Mouse (Mus musculus) right cerebral cortex, adult 18-20 months (tissue): ENCODE results near the gene Cd72.

Source experiments
- DNase-seq: peaks from one replicate; pipeline ENCODE4 v3.0.0; 2022; ENCODE audit warnings: mixed read lengths

Cd72 gene

DNA sequence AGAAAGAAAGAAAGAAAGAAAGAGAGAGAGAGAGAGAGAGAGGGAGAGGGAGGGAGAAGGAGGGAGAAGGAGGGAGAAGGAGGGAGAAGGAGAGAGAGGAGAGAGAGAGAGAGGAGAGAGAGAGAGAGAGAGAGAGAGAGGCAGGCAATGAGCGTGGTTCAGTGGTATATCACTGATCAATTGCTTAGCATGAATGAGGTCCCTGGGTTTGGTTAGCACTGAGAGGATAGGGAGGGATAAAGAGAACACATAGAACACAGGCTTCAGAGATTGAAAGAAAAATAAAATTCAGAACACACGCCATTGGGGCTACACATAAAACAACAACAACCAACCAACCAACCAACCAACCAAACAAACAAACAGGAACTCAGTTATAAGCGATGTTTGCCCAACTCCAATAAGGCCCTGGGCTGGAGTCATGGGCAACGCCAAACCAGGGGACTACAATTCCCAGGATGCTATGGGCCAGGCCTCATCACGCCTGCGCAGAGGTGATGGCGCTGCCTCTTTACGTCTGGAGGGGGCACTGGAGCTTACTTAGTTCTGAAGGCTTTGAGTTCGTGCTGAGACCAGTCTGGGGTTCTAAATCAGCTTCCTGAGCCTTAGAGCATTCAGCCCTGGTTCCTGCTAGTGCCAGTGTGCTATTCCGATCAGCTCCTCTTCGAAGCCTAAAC, 23.6 kb upstream of the Cd72 start:
- DNase-seq, result peak; percentile 90

DNA sequence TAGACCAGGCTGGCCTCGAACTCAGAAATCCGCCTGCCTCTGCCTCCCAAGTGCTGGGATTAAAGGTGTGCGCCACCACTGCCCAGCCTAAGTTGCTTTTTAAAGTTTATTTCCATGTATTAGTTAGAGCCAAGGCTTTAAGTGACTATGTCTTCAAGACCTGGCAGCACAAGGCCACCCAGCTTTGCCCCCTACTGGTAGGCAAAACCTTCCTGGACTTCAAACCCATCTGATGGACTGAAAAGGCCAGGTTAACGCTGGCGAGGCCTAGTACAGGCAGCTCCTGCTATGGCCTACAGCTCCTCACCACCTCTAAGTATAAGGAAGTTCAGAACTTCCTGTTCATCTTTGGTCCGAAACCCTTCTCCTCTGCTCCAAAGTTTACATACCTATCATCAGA, 22.2 kb upstream of the Cd72 start:
- no peak for DNase-seq

DNA sequence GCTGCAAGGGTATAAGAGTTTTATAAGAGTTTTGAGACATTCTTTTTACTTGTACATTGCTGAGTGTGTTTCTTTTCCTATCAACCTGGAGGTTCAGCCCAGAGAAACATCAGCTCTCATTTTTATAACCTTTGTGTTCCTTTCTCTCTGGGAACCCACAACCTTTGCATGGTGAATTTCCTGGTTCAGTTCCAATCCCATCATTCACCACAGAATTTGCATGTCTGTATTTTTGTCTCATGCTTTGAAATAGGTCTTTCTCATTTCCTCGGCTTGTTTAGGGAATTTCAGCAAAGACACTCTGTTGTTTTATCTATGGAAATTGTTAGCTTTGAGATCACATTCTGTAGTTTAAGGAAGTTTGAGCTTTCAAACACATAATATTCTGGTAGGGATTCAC, 19.2 kb upstream of the Cd72 start:
- DNase-seq, result no peak

DNA sequence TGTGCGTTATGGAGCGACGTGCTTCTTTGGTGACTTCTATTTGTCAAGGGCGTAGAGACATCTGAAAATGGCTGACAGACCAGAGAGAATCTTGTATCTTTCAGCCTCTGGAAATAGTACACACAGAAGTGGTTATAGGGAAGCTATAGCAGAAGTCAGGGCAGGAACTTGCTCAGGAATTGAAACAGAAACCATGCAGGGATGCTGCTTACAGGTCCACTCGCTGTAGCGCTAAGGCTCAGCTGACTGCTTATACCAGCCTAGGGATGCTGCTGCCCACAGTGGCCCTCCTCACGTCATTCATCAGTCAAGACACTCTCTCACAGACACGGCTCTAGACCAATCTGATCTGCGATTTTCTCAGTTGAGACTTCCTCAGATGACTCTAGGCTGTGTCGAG, 15.9 kb upstream of the Cd72 start:
- DNase-seq, result no peak

DNA sequence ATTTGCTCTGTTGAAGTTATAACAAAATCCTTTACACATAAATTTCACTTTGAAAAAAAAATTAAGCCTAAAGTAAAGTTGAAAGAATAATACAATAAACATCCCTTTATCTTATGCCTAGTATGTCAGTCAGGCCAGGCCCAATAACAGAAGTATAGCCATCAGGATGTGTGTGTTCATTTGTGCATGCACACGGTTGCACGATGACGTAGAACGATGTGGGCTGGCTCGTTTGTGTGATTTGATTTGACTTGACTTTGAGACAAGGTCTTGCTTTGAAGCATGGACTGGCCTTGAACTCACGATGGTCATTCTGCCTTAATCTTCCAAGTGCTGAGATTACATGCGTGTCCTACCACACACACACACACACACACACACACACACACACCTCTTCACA, 12.4 kb upstream of the Cd72 start:
- DNase-seq, result no peak

DNA sequence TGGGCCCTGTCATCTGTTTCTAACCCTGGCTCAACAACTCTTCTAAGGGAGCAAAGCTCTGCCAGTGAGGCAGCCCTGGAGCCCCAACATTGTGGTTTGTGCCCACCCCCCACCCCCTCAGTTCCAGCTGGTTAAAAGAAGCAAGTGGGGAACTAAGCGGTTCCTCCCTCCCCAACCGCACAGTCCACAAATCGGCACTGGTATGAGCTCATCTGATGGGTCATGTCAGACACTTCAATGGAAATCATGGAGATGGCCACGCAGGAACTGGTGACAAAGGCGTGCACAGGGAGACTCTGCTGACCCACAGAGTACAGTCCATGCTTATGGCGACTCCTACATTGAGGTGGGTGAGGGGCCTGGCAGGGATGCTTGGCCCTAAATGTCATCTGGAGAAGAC, 11.5 kb upstream of the Cd72 start:
- no peak for DNase-seq

DNA sequence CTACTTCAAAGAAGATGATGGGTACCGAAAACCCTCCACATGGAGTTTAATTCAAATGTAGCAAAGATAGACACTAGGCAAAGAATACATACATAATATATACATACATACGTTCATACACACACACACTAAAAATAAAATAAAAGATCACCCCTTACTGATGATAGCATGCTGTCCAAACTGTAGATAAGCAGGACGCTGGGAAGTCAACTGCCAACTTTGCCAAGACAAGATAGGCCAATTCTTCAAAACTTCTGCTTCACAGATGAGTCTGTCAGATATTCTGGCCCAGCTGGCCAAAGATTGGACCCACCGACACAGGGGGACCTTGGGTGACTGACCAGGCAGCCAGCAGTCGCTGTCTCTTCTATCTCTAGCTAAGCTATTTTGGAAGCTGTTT, 8.7 kb upstream of the Cd72 start:
- DNase-seq, result no peak

DNA sequence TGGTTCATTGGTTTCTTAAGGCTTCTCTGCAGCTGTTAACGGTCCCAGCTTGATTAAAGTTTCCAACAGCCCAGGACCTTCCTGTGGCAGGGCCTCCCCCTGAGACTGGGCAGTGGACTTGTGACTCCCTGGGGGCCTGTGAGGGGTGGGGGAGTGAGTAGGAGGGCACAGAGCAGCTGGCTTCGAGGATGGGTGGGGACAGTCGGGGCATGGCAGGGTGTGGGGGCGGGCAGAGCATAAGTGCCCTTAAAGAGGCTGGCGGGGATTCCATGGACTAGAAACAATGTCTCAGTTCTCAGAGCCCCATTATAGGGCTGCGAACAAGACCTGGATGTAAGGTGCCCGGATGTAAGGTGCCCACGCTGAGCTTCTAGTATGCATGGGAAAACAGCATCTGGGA, 2.7 kb upstream of the Cd72 start:
- no peak for DNase-seq

DNA sequence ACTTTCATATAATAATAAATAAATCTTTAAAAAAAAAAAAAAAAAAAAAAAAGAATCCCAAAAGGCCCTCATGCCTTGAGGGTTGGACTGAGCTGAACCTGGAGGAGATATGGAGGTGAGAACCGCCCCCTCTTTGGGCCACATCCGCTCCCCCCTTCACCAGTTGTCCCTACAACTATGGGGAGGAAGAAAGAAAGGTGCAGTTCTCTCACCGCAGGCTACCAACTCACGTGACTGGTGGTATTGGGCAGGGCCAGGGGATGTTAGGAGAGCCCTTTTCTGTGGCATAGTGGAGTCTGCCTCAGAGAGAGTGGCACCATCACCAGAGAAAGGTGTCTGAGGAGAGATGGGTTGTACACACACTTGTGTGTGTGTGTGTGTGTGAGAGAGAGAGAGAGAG, 2.0 kb upstream of the Cd72 start:
- DNase-seq, result no peak

DNA sequence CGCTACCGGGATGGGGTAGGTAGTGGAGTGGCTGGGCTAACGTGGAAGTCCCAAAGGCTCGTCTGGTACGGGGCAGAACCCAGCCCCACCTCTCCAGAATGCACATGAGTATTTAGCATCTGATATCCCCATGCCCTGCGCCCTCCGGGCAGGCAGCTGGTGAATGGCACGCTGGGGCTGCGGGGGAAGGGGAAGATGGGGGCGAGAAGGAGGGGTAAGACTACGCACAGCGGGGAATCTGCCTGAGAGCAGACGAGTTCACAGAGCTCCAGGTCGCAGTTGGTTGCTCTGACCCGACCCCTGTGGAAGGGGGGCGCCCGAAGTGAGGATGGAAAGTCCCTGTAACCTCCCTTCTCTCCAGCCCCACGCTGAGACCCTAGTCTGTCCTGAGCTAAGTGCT, 1.0 kb downstream of the Cd72 start:
- no peak for DNase-seq

DNA sequence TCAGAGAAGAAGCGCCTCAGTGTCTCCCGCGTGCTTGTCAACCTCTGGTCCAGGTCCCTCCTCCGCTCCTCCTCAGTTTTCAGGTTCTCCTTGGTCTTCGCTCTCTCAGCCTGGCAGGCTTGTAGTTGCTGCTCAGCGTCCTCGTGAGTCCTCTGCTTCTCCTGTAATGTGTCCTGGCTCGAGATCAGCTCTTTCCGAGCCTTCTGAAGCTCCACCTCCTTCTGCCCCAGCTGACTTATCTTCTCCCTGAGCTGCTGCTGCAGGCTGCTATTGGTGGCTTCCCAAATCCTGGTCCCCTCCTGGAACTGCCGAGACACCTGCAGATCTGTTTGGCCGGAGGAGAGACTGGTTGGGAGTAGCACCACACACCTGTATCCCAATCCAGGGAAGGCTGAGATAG, 2.1 kb downstream of the Cd72 start:
- DNase-seq, result no peak

DNA sequence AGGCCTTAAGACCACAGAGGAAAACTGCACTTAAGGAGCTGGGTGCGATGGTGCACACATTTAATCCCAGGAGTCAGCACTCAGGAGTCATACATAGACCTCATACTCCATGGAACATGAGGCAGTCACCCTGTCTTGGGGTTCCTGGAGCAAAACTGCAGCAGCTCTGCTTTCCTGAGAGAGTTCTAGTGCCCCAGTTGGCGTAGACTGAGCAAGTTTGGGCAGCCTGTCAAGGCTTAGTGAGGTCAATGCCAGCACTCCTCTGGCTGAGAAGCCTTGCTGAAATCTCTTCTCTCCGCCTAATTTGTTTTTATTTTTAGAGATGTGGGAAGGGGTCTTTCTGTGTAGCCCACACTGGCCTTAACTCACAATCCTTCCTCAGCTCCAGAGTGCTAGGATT, 5.9 kb downstream of the Cd72 start:
- no peak for DNase-seq

DNA sequence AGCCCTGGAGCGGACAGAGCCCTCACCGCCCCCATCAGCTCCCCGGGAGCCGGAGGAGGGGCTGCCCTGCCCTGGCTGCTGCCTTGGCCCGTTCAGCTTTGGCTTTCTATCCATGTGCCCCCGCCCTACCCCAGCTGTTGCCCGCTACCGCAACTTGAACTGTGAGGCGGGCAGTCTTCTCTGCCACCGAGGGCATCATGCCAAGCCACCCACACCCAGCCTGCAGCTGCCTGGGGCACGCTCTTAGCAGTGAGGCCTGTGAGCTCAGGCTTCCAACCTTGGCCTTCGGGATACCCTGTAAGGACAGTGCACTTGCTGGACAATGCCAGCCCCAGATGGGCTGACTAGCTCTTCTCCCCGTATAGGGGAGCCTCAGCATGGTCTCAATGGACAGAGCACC, 7.2 kb downstream of the Cd72 start:
- no peak for DNase-seq

DNA sequence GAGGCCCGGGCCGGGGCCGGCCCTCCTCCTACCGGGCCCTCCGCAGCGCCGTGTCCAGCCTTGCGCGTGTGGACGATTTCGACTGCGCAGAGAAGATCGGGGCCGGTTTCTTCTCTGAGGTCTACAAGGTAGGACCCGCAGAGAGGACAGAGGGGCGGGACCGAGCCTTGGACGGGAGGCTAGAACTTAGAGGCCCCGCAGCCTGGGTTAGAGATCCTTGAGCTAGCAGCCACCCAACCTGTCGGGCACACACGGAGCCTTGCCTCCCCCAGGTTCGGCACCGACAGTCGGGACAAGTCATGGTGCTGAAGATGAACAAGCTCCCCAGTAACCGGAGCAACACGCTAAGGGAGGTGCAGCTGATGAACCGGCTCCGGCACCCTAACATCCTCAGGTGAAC, 10.9 kb downstream of the Cd72 start:
- no peak for DNase-seq

DNA sequence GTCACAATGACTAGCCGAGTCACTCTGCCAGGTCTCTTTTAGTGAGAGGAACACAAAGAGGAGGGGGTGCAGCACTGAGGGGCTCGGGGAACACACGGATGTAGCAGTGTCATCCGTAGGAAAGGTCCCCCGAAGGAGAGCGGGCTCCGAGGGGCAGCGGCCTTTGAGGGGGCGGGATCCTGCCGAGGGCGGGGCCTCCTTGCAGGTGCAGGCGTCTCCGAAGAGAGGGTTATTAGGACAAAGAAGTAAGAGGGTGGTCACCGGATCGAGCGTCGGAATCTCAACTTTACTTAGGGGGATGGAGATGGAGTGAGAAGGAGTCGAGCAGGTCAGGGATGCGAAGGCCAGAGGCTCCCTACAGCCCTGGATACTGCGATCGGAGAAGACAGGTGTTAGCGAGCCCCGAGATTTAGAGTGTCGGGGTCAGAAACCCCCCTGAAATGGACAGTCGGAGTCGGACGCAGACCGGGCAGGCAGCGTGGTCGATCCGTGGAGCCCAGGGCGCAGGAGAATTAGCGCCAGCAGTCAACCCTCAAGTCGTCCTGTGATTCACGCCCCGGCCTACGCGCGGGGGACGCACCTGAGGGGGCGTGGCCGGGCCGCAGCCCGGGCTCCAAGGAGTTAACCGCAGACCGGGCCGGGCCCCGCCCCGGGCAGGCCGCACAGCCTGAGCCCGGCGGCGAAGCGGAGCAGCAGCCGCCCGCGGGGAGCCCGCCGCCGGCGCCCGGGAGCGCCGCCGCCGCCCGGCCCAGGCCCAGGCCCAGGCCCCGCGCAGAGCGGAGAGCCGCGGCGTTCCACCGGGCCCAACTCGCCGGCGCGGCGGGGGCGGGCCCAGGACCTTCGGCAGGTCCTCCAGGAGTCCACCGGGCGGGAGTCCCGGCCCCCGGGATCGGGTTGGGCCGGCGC, 11.7 kb downstream of the Cd72 start:
- DNase-seq, result peak; percentile 77

DNA sequence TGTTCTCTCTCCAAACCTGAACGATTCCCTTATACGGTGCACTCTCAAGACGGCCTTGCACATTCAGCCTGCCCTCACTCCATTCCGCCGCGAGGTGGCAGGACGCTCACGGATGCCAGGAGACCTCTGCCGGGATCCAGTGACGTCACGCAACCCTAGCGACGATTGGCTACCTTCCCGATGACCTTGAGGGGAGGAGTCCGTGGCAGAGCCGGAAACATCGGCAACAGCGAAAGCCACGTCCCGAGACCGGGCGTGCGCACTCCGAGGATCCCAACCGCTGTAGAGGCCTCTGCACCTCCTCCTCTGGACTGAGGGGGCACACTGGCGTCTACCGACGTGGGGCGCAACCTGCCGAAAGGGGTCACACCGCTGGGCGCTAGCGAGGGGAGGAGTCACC, 12.4 kb downstream of the Cd72 start:
- DNase-seq, result peak; percentile 99

DNA sequence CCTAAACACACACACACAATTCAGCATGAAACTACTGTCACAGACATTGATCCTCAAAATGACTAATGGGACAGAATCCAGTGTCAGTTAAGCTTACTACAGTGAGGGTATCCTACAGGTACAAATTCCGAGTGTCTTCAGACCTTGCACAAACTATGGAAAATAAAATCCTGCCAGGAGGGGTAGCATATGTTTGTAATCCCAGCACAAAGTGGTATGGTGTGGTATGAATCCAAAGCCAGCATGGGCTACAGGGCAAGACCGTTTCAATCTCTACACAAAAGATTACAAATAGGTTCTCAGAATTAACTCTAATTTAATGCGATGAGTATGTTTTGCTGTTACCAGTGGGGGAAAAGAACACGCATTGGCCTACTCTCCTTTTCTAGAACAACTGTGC, 12.8 kb downstream of the Cd72 start, which contains the start of gene Tesk1:
TSS of gene Tesk1 (plus strand) at position 301 of the 400 bp plus-strand sequence.
- no peak for DNase-seq

DNA sequence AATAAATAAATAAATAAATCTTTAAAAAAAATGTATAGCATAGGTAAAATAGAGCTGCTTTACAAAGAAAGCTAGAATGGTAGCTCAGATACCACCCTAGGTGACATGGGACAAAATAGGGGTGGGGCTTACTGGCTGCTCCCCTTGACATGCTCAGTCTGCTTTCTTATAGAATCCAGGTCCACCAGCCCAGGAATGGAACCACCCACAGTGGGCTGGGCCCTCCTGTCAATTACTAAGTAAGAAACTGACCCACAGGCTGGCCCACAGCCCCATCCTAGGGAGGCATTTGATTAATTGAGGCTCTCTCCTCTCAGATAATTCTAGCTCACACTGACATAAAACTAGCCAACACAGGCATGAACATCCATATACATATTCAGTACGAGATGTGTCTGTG, 21.6 kb downstream of the Cd72 start:
- no peak for DNase-seq

DNA sequence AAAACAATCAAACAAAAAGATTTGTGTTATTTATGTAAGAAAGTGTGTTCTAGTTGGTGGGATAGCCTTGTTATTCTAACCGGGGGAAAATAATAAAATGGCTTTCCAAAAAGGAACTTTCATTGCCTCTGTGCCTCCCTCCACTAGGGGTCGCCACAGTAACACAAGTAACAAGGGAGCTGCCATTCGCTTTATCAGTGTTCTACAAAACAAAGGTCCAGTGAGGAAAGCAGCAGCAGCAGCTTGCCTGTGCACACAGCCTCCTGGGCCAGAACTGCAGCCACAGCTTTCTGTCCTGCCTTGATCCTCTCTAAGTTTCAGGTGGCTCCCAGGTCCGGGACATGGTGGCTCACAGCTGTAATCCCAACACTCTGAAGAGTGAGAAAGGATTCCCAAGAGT, 22.7 kb downstream of the Cd72 start:
- peak; percentile 84 for DNase-seq

DNA sequence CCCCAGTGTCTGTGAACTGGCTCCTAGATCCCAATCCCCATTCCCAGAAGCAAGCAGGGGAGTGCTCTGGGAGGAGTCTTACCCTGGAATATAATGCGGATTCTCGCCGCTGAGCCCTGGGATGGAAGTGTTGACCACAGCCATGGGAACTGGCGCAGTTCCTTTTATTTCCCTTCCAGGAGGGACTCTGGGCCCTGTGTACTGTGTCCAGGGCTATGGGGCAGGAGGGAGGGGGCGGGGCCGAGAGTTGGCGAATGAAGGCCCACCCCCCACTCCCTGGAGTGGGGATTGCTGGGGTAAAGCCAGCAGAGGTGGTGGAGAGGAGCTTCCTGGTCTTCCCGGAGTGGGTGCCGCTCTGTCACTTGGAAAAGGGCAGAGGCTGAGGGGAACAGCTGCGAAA, 25.5 kb downstream of the Cd72 start, which contains the start of gene Fam166b:
TSS of gene Fam166b (minus strand) at position 189 of the 400 bp plus-strand sequence.
- no peak for DNase-seq

DNA sequence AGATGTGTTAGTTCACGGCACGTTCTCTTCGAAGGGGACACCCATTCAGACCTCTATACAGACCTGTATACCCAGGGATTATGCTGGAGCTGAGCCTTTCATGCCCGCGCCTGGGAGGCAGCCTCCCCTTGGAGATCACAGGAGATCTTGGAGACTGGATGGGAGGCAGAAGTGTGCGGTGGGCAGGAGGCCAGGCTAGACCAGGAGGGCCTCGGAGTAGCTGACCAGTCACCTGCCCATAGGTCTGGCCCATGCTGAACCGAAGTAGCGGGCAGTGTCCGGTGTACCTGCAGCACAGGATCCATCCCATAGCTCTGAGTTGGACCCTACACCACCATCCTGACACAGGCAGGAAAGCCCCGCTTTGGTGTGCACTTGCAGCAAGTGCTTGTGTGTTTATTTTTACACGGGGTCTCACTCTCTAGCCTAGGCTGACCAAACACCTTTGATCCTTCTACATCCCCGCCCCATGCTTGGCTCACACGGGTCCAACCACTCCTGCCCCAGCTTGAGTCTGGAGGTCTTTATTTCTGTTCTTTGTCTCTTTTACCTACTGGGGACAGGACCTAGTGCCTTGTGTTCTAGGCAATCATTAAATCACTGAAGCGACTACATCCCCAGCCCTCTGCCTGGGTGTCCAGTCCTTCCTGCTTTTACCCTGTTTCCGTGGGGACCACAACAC, 26.1 kb downstream of the Cd72 start:
- no peak for DNase-seq

DNA sequence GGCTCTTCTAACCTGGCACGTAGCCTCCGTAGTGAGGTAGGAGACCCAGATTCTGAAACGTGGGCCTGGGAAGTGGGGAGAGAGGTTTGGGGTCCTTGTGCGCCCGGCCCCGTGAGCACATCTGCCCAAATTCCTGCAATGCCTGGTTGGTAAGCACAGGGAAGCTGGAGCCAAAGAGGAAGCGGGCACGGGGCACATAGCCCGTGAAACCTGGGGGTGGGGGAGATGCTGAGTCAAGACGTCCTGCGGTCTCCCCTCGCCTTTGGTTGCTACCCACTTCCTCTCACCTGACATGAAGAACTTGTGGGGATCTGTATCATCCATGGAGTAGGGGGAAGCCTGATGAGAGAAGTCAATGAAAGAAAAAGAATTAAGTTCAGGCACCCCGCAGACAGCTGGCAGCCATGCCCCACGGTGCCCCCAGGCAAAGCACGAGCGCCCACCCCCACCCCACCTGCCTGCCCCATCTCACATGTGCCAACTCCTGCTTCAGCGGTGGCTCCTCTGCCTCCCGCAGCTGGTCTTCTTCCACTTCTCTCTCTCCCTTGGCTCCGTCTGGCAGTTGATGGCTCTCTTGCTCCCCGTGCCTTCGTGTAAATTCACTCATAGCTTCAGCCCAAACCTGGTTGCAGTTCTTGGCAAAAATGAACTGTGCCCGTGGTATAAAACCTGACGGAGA, 26.8 kb downstream of the Cd72 start:
- no peak for DNase-seq

DNA sequence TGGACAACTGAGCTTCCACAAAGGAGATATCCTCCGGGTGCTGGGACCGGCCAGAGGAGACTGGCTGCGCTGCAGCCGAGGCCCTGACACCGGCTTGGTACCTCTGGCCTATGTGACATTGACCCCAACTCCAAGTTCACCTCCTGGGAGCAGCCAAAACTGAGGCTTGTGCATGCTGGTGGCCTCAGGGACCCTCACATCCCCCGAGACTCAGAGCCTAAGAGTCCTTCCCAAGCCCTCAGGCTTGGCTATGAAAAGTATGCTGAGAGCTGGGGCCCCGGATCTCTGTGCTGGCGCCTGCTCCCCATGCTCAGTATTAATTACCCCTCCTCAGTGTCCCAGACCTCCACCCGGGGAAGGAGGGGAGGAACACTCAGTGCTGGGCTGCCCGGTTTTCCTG, 27.9 kb downstream of the Cd72 start:
- DNase-seq, result no peak
